Mouse (Mus musculus) kidney, postnatal 0 days (tissue): ENCODE measurements around the gene Plekhg1. TPM values are rescaled to one million over a fixed set of nuclear protein-coding genes. Genes with fewer than 3 reads are reported as not detected.

ENCODE experiments used
- ATAC-seq: fragments of 200-750 bp; cut with Nextera tagmentation; replicated peaks from 2 replicates; pipeline ENCODE4 v1.8.0; 2017; ENCODE audit warnings: low read depth, moderate number of reproducible peaks, moderate TSS enrichment, moderate library complexity; ENCODE audit not compliant: low FRiP score
- DNase-seq: peaks from one replicate; pipeline ENCODE4 v3.0.0-alpha.2; 2016; ENCODE audit warnings: low spot score
- H3K27ac ChIP-seq: fragments of 300-500 bp; sonication (generic); 2 replicates; pipeline ENCODE4 v1.5.1; 2014; ENCODE audit warnings: mild to moderate bottlenecking
- H3K27me3 ChIP-seq: fragments of 300-500 bp; sonication (generic); 2 replicates; pipeline ENCODE4 v1.6.1; 2014; ENCODE audit warnings: low read length, mixed read lengths; ENCODE audit not compliant: insufficient read depth
- H3K36me3 ChIP-seq: fragments of 300-500 bp; sonication (generic); 2 replicates; pipeline ENCODE4 v1.6.1; 2014; ENCODE audit warnings: low read length, mixed read lengths; ENCODE audit not compliant: insufficient read depth
- H3K4me1 ChIP-seq: fragments of 300-500 bp; sonication (generic); replicated peaks from 2 replicates; pipeline ENCODE4 v1.6.1; 2014; ENCODE audit warnings: antibody characterized with exemption, low read length, mixed read lengths; ENCODE audit not compliant: insufficient read depth
- H3K4me2 ChIP-seq: fragments of 300-500 bp; sonication (generic); 2 replicates; pipeline ENCODE4 v1.6.1; 2014; ENCODE audit warnings: mild to moderate bottlenecking, low read length, moderate library complexity, mixed read lengths
- H3K4me3 ChIP-seq: fragments of 300-500 bp; sonication (generic); replicated peaks from 2 replicates; pipeline ENCODE4 v1.5.1; 2014; ENCODE audit warnings: low read depth, low read length
- H3K9ac ChIP-seq: fragments of 300-500 bp; sonication (generic); 2 replicates; pipeline ENCODE4 v1.6.1; 2014; ENCODE audit warnings: low read depth, low read length
- H3K9me3 ChIP-seq: fragments of 300-500 bp; sonication (generic); replicated peaks from 2 replicates; pipeline ENCODE4 v1.6.1; 2016; ENCODE audit warnings: low read length, inconsistent platforms, mixed read lengths
- CTCF ChIP-seq: IDR thresholded peaks from 2 replicates; pipeline ENCODE4 v1.5.1; 2016; ENCODE audit warnings: antibody characterized with exemption, low read depth, mild to moderate bottlenecking, moderate library complexity
- WGBS: fragments of 180-500 bp; shearing (Covaris S2); extraction: QIAGEN DNeasy Blood & Tissue Kit; methylation state at CpG from one replicate; pipeline ENCODE4 v1.1.7; 2014; 5-methylcytosine and 5-hydroxymethylcytosine counted together
- polyA plus RNA-seq: library from polyadenylated mRNA; unstranded; fragments of >200 nt; fragmentation: Nextera tagmentation; extraction: Ambion mirVana; gene quantifications from 2 replicates; pipeline ENCODE4 v1.2.1, GENCODE M21; 2015

Gene Plekhg1
- polyA plus RNA-seq, 1 experiment from 2014 or later: 8.9 TPM

DNA sequence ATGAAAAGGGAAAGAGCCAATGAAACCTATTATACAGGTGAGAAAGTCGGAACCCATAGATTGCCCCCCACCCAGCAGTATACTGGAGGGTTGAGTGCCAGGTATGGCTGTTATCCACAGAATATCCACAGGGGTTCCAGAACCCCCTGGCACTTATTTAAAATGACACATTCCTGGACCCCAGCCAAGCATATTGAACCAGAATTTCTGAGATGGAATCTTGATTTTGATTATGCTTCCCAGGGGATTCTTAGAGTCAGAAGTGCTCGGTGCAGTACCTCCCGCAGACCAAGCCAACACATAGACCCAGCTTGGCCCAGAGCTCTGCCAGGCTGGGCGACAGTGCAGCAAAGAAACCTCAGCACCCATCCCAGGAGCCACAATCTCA, 236.5 kb downstream of the Plekhg1 start:
- no peak for ATAC-seq
- no peak for TF ChIP-seq CTCF

DNA sequence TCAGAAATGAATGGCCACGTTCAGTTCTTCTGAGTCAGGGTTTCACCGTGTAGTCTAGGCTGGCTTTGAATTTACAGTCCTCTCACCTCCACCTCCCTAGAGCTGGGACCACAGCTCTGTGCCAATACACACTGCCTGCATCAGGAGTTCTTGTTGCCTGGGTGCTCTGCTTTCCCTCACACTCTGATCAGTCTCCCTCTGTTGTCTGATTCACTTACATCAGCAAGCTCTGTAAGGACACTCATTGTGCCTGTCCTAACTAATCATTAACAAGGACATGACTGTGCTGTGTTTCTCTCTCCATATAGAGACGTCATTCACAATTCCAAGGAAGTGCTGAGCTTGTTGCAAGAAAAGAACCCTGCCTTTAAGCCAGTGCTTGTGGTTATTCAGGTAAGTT, 238.2 kb downstream of the Plekhg1 start:
- no peak for TF ChIP-seq CTCF
- DNase-seq: no peak
- Histone ChIP-seq H3K4me1 (peaks cover 5% of the 10 kb centered on the region), H3K27me3 (no peaks in the 10 kb centered on the region), H3K9ac (no peak overlapping the region), H3K4me3 (no peak overlapping the region), H3K4me2 (no peak overlapping the region), H3K27ac (no peak overlapping the region), H3K9me3 (no peaks in the 10 kb centered on the region), H3K36me3 (0 out of 2 replicates have a peak, but pooled peaks cover 16% of the 10 kb centered on the region)
- peak; percentile 69 for ATAC-seq
- WGBS: 61% methylated on average over 3 of the region's 3 CpGs

More for the DNA sequence above, 236.5 kb downstream of the Plekhg1 start:
- peaks cover 9% of the 10 kb centered on the region for H3K4me1 ChIP-seq
- H3K4me3 ChIP-seq: no peak overlapping the region
- 0 out of 2 replicates have a peak, but pooled peaks cover 16% of the 10 kb centered on the region for H3K36me3 ChIP-seq
- no peak for DNase-seq
- no peaks in the 10 kb centered on the region for H3K9me3 ChIP-seq
- 65% methylated on average over 4 of the region's 4 CpGs for WGBS
- H3K27ac ChIP-seq: no peak overlapping the region
- H3K4me2 ChIP-seq: no peak overlapping the region
- no peak overlapping the region for H3K9ac ChIP-seq
- no peaks in the 10 kb centered on the region for H3K27me3 ChIP-seq

DNA sequence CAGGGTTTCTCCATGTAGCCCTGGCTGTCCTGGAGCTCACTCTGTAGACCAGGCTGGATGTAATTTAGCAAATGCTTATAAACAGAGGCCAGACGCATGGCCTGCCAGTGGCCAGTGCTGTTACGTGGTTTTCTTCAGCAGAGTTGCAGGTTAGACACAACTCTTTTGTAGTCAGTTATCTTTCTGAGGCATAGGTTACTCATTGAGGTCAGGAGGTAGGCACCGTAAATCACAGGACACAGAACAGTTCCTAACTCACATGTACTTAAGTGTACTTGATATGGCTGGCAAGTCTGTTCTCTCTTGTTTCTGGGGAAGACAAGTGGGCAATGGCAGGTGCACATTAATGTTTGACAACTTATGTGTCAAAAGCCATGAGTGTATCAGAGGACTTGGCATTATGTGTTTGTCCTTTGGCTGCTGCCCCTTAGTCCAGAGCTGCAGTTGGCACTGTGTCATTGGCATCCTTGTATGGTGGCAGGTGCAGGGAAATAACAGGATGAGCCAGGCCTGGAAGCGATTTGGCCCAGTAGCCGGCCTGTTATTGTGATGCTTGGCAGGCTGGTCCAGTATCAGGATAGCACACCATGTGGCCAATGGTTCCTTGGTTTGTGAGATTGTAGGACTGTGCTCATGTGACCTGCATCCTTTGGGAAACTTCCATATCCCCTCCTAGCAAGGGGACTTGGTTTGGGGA, 238.8 kb downstream of the Plekhg1 start:
- Histone ChIP-seq H3K27me3 (no peaks in the 10 kb centered on the region), H3K4me2 (no peak overlapping the region), H3K9me3 (no peaks in the 10 kb centered on the region), H3K27ac (no peak overlapping the region), H3K36me3 (0 out of 2 replicates have a peak, but pooled peaks cover 16% of the 10 kb centered on the region), H3K4me3 (no peak overlapping the region), H3K9ac (no peak overlapping the region), H3K4me1 (peaks cover 5% of the 10 kb centered on the region)
- no peak for ATAC-seq
- no peak for DNase-seq
- WGBS: 88% methylated on average over 5 of the region's 5 CpGs
- TF ChIP-seq CTCF: no peak

DNA sequence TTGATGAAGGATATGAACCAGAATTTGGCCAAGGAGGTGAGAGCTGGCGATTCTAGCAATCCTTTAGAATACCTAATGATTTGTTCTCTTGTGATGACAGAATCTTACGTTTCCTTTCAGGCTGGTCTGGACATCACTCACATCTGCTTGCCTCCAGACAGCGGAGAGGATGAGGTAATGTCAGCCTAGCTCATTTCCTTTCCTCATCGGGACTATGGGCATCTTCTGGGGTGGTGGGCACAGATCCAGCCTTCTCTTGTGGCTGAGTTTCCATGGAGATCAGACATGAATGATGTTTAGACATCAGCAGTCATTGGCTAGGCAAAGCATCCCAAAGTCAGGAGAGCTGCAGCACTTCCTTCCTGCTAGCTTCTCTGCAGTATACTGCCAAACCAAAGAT, 240.1 kb downstream of the Plekhg1 start:
- ATAC-seq: no peak
- WGBS: 86% methylated on average over 4 of the region's 4 CpGs

DNA sequence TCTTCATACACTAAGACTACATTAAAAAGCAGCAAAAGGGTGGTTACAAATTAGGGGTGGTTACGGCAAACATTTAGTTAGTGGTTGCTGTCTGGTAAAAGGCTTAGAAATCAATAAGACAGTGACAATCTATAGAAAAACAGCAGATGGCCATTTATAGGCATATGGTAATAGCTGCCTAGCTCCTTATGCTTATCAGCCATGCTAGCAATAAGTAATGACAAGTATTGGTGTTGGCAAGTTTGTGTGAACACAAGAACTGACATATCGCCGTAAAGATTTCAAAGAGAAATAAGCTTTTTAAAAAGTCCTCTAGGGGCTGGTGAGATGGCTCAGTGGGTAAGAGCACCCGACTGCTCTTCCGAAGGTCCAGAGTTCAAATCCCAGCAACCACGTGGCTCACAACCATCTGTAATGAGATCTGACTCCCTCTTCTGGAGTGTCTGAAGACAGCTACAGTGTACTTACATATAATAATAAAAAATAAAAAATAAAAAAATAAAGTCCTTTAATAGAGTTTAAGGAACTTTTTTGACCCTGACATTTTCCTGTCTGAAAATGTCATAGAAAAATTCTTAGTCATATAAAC, 250.2 kb downstream of the Plekhg1 start:
- Histone ChIP-seq H3K4me3 (no peak overlapping the region), H3K27ac (no peak overlapping the region), H3K4me1 (no peaks in the 10 kb centered on the region), H3K4me2 (no peak overlapping the region), H3K9me3 (no peaks in the 10 kb centered on the region), H3K36me3 (peaks cover 9% of the 10 kb centered on the region; the same call in 1 of the 2 replicates), H3K27me3 (no peaks in the 10 kb centered on the region), H3K9ac (no peak overlapping the region)
- 89% methylated on average over 6 of the region's 6 CpGs for WGBS
- DNase-seq: no peak
- no peak for TF ChIP-seq CTCF
- ATAC-seq: no peak

More for the DNA sequence above, 240.1 kb downstream of the Plekhg1 start:
- H3K36me3 ChIP-seq: 0 out of 2 replicates have a peak, but pooled peaks cover 16% of the 10 kb centered on the region
- DNase-seq: no peak
- TF ChIP-seq CTCF: no peak
- no peak overlapping the region for H3K9ac ChIP-seq
- H3K4me2 ChIP-seq: no peak overlapping the region
- H3K4me1 ChIP-seq: peaks cover 5% of the 10 kb centered on the region
- no peaks in the 10 kb centered on the region for H3K27me3 ChIP-seq
- no peak overlapping the region for H3K4me3 ChIP-seq
- no peak overlapping the region for H3K27ac ChIP-seq
- H3K9me3 ChIP-seq: no peaks in the 10 kb centered on the region

DNA sequence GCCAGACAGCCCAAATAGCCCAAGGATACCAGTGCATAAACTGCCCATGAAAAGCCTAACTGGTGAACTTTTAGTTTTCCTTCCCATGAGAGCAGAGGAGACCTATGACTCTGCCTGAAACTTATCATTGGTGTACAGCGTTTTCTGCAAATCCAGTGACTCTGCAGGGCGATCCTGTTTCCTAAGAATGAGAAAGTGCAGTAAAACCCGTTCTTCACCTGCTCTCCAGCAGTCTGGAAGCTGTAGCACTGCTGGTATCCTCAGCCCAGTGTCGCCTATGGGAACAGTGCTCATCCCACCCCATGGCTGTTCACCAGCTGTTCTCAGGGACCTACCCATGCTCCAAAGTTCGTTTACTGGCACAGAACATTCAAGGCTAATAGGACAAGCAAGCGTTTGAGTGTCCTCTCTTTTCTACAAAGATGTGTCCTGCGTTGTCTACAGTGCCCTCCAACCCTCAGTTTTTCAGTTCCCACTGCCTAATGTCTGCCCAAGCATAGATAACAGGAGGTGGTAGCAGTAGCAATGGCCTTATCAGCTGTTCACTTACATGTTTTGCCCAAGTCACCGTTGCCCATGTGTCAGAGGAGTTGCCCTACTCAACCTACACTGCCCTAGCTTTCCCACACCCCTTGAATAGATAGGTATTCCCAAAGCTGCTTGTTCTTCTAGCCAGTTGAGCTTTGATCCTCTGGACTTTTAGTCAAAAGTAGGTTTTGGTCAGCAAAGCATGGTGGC, 253.4 kb downstream of the Plekhg1 start:
- ATAC-seq (no peak), DNase-seq (no peak)
- Histone ChIP-seq H3K27ac (no peak overlapping the region), H3K4me2 (no peak overlapping the region), H3K9me3 (no peaks in the 10 kb centered on the region), H3K27me3 (no peaks in the 10 kb centered on the region), H3K4me1 (no peaks in the 10 kb centered on the region), H3K4me3 (no peak overlapping the region), H3K36me3 (peaks cover 9% of the 10 kb centered on the region; the same call in 1 of the 2 replicates), H3K9ac (no peak overlapping the region)
- no peak for TF ChIP-seq CTCF
- 87% methylated on average over 8 of the region's 8 CpGs for WGBS
